8 mouse cellular contexts compared by ENCODE assay signal in the genomic region with DNA sequence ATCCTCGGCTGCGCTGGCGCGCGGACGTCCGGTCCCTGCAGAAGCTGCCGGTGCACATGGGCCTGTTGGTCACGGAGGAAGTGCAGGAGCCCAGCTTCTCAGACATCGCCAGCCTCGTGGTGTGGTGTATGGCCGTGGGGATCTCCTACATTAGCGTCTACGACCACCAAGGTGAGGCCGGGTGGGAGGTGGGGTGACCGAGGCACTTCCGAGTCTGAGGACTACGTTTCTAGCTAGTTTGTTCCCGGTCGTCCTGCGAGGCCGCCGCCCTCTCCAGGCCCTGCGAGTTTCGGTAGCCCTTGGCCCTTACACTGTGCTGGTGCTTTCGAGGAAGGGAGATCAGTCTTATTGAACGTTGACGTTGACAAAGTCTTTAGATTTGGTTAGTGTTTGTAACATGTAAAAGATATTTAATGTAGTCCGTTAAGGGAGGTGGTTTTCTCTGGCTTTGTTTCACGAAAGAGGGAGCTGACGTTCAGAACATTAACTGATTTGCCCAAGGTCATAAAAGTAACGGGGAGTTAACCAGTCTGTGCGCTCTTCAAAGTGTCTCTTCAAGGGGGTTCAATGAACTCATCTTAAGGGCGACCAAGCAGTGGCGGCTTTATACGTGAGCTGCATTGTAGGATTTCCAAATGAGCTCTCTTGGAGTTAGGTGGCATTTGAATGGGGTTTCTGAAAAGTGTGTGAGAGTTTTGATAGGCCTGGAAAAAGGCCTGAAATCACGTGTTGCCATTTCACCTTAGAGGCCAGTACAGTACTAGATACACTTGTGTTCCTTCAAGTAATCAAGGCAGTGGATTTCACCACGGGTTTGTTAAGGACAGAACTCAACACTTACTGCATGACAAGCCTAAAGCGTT. TPM values are rescaled to one million over a fixed set of nuclear protein-coding genes. Genes with fewer than 3 reads are reported as not detected.
DNase-seq lines count a peak whose midpoint lies in the region; ATAC-seq and TF ChIP-seq lines count a peak whose summit lies in the region.

No protein-coding gene starts in this region.

- H3K27me3 ChIP-seq in C2C12 (ENCODE audit: control insufficient read depth, insufficient read depth, insufficient read length) = no peaks in the 10 kb centered on the region
- H3K27me3 ChIP-seq in embryonic facial prominence, embryonic 10.5 days (replicated peaks; ENCODE audit: low read depth, poor library complexity, severe bottlenecking) = no peaks in the 10 kb centered on the region
- no peaks in the 10 kb centered on the region for H3K27me3 ChIP-seq in hindbrain, embryonic 12.5 days
- H3K27me3 ChIP-seq in megakaryocyte, embryonic 14.5 days (replicated peaks) = no peaks in the 10 kb centered on the region

- ATAC-seq in hindbrain, embryonic 12.5 days (ENCODE audit: low FRiP score) = peak; percentile 61

- H3K36me3 ChIP-seq in C2C12 (ENCODE audit: control insufficient read depth, insufficient read depth) = peaks cover 11% of the 10 kb centered on the region
- 0 out of 2 replicates have a peak, but pooled peaks cover 12% of the 10 kb centered on the region for H3K36me3 ChIP-seq in embryonic facial prominence, embryonic 10.5 days (replicated peaks)
- no peaks in the 10 kb centered on the region for H3K36me3 ChIP-seq in hindbrain, embryonic 12.5 days
- H3K36me3 ChIP-seq in megakaryocyte, embryonic 14.5 days (replicated peaks; ENCODE audit: low read length) = peaks cover 11% of the 10 kb centered on the region

- no peak for TF ChIP-seq CTCF in C2C12 (IDR thresholded peaks at IDR 0.05; ENCODE audit: control insufficient read depth, insufficient read depth, insufficient read length)

- peak; percentile 42 for DNase-seq in adrenal gland, adult 2 months
- DNase-seq in adrenal gland, adult 8-10 months = no peak
- DNase-seq in embryonic facial prominence, embryonic 10.5 days (ENCODE audit: low spot score) = peak; percentile 17
- no peak for DNase-seq in T-cell, adult 2 months (ENCODE audit: low spot score)
- no peak for DNase-seq in thymus, postnatal 36 days

- H3K4me3 ChIP-seq in C2C12 (ENCODE audit: insufficient read depth, poor library complexity, severe bottlenecking) = peak overlapping the region; percentile 98
- peak overlapping the region; percentile 87 for H3K4me3 ChIP-seq in embryonic facial prominence, embryonic 10.5 days
- peak overlapping the region; percentile 94 for H3K4me3 ChIP-seq in hindbrain, embryonic 12.5 days
- H3K4me3 ChIP-seq in megakaryocyte, embryonic 14.5 days (replicated peaks) = peak overlapping the region; percentile 92

- peak overlapping the region; percentile 84 for H3K9ac ChIP-seq in hindbrain, embryonic 12.5 days

- 3% methylated on average over 39 of the region's 39 CpGs for WGBS in embryonic facial prominence, embryonic 10.5 days
- 4% methylated on average over 39 of the region's 39 CpGs for WGBS in hindbrain, embryonic 12.5 days

- no peaks in the 10 kb centered on the region for H3K9me3 ChIP-seq in embryonic facial prominence, embryonic 10.5 days
- no peaks in the 10 kb centered on the region for H3K9me3 ChIP-seq in hindbrain, embryonic 12.5 days (replicated peaks)
- no peaks in the 10 kb centered on the region for H3K9me3 ChIP-seq in megakaryocyte, embryonic 14.5 days

- H3K4me2 ChIP-seq in hindbrain, embryonic 12.5 days (replicated peaks) = peak overlapping the region; percentile 73

- H3K79me2 ChIP-seq in C2C12 (ENCODE audit: control insufficient read depth, insufficient read depth) = peaks cover 58% of the 10 kb centered on the region

- peak overlapping the region; percentile 96 for H3K27ac ChIP-seq in embryonic facial prominence, embryonic 10.5 days (replicated peaks)
- peak overlapping the region; percentile 94 for H3K27ac ChIP-seq in hindbrain, embryonic 12.5 days

- H3K4me1 ChIP-seq in embryonic facial prominence, embryonic 10.5 days = peaks cover 16% of the 10 kb centered on the region
- peaks cover 22% of the 10 kb centered on the region for H3K4me1 ChIP-seq in hindbrain, embryonic 12.5 days
- H3K4me1 ChIP-seq in megakaryocyte, embryonic 14.5 days = peaks cover 63% of the 10 kb centered on the region

- H3K79me3 ChIP-seq in C2C12 (ENCODE audit: low read depth) = peaks cover 56% of the 10 kb centered on the region

- peak overlapping the region; percentile 87 for H3ac ChIP-seq in C2C12 (ENCODE audit: control insufficient read depth, insufficient read length, low read depth)

TF ChIP-seq in C2C12, 6 proteins besides CTCF, POLR2A, EP300 and RAD21:
- TF ChIP-seq MYOG (IDR thresholded peaks at IDR 0.05; ENCODE audit: control insufficient read depth, extremely low read depth, insufficient read length) = no peak
- peak; percentile 80 for TF ChIP-seq USF1 (IDR thresholded peaks at IDR 0.05; ENCODE audit: low read depth)
TF ChIP-seq in C2C12: peak in this region for 1.

RNA-seq across cellular contexts. Expression of a gene that starts 0.9 kb away (rescaled TPM):
- 10 to 100 TPM; 46.0 to 62.7 TPM for total RNA-seq in adrenal gland, adult 2 months (2021)
- 33.4 and 34.5 TPM in 2 replicates for polyA plus RNA-seq in adrenal gland, adult 2 months (2012; rRNA removed)
- total RNA-seq in adrenal gland, adult 8-10 months (2022) = 10 to 100 TPM; 49.7 to 56.1 (median 52.5) TPM
- 16.1 TPM for polyA plus RNA-seq in C2C12 (2012; fragmentation: generic; extraction: Trizol)
- 13.3 and 13.7 TPM in 2 replicates for polyA plus RNA-seq in embryonic facial prominence, embryonic 10.5 days (2016; fragmentation: Nextera tagmentation; extraction: Ambion mirVana)
- 19.2 and 20.1 TPM in 2 replicates for polyA plus RNA-seq in hindbrain, embryonic 12.5 days (2016; fragmentation: Nextera tagmentation; extraction: Ambion mirVana)
- 12.7 and 17.5 TPM in 2 replicates for polyA plus RNA-seq in megakaryocyte, embryonic 14.5 days (2012; ENCODE audit: insufficient read depth, low replicate concordance)

RNA-seq across cellular contexts. Expression of a gene that starts 29.5 kb away (rescaled TPM):
- under 1 TPM in 1 of 2 experiments, not detected in 1; 0.23 TPM for total RNA-seq in adrenal gland, adult 2 months (2021)
- polyA plus RNA-seq in adrenal gland, adult 2 months (2012; rRNA removed) = 0.38 and 0.39 TPM in 2 replicates
- not detected for total RNA-seq in adrenal gland, adult 8-10 months (2022)
- polyA plus RNA-seq in C2C12 (2012; fragmentation: generic; extraction: Trizol) = not detected
- polyA plus RNA-seq in embryonic facial prominence, embryonic 10.5 days (2016; fragmentation: Nextera tagmentation; extraction: Ambion mirVana) = not detected in 2 replicates
- not detected in 2 replicates for polyA plus RNA-seq in hindbrain, embryonic 12.5 days (2016; fragmentation: Nextera tagmentation; extraction: Ambion mirVana)
- polyA plus RNA-seq in megakaryocyte, embryonic 14.5 days (2012; ENCODE audit: insufficient read depth, low replicate concordance) = not detected in 2 replicates

RNA-seq across cellular contexts. Expression of a gene that starts 36.3 kb away (rescaled TPM):
- 10 to 100 TPM; 20.8 to 21.7 TPM for total RNA-seq in adrenal gland, adult 2 months (2021)
- polyA plus RNA-seq in adrenal gland, adult 2 months (2012; rRNA removed) = 2.9 and 4.5 TPM in 2 replicates
- 10 to 100 TPM; 25.0 to 27.4 (median 26.1) TPM for total RNA-seq in adrenal gland, adult 8-10 months (2022)
- 5.9 TPM for polyA plus RNA-seq in C2C12 (2012; fragmentation: generic; extraction: Trizol)
- polyA plus RNA-seq in embryonic facial prominence, embryonic 10.5 days (2016; fragmentation: Nextera tagmentation; extraction: Ambion mirVana) = 18.3 and 19.6 TPM in 2 replicates
- polyA plus RNA-seq in hindbrain, embryonic 12.5 days (2016; fragmentation: Nextera tagmentation; extraction: Ambion mirVana) = 30.4 and 32.1 TPM in 2 replicates
- polyA plus RNA-seq in megakaryocyte, embryonic 14.5 days (2012; ENCODE audit: insufficient read depth, low replicate concordance) = 1.0 and 1.2 TPM in 2 replicates

RNA-seq across cellular contexts. Expression of a gene that starts 59.7 kb away (rescaled TPM):
- not detected for total RNA-seq in adrenal gland, adult 2 months (2021)
- not detected in 2 replicates for polyA plus RNA-seq in adrenal gland, adult 2 months (2012; rRNA removed)
- total RNA-seq in adrenal gland, adult 8-10 months (2022) = not detected
- polyA plus RNA-seq in C2C12 (2012; fragmentation: generic; extraction: Trizol) = not detected
- polyA plus RNA-seq in embryonic facial prominence, embryonic 10.5 days (2016; fragmentation: Nextera tagmentation; extraction: Ambion mirVana) = not detected in 2 replicates
- not detected in 2 replicates for polyA plus RNA-seq in hindbrain, embryonic 12.5 days (2016; fragmentation: Nextera tagmentation; extraction: Ambion mirVana)
- polyA plus RNA-seq in megakaryocyte, embryonic 14.5 days (2012; ENCODE audit: insufficient read depth, low replicate concordance) = not detected in 2 replicates

Comparison
In these comparisons a context has a peak if more than half of its experiments do, and no peak if none do; other contexts are left out.
1. DNase-seq: peak in adrenal gland, adult 2 months (single experiment) and embryonic facial prominence, embryonic 10.5 days (single experiment); none in adrenal gland, adult 8-10 months (single experiment), T-cell, adult 2 months (single experiment) and thymus, postnatal 36 days (0 of 2).
2. Peak in every context shown above with its lines, with median percentiles within 50 percentile points of each other: H3K4me3 ChIP-seq.